Mouse (Mus musculus) adrenal gland, adult 8-10 months (tissue): ENCODE data around the gene Spink4. TPM values are rescaled to one million over a fixed set of nuclear protein-coding genes. Genes with fewer than 3 reads are reported as not detected.
A peak's percentile ranks its signal among the peaks of the same experiment; 100 is the strongest.
"Not testable (repeated sequence)": the region's sequence is repeated elsewhere in the genome, so short reads cannot be mapped to it uniquely, and the experiment has no call there.

Source experiments
- DNase-seq: peaks from one replicate; pipeline ENCODE4 v3.0.0; 2022
- total RNA-seq, 4 experiments: library from RNA; stranded (reverse); gene quantifications; 2 replicates each; pipeline ENCODE4 v1.2.4; 2022

Spink4 gene
- total RNA-seq, 4 experiments from 2014 or later = 117 to 151 TPM; not detected in 2

DNA sequence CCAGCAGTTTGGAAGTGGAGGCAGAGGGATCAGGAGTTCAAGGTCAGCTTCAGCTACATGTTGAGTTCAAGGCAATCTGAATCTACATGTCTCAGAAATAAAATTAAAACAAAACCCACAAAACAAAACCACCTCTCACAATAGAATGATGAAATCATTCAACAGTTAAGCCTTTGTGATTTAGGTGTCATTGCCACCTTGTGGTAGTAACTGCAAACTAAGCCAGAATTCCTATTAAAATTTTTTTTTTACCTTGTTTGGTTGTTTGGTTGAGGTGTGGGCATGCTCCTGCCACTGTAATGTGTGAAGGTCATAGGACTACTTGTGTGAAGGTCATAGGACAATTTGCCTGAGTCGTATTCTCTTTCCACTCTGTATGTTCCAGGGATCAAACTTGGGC is 13.6 kb upstream of the Spink4 start:
- DNase-seq = no peak

DNA sequence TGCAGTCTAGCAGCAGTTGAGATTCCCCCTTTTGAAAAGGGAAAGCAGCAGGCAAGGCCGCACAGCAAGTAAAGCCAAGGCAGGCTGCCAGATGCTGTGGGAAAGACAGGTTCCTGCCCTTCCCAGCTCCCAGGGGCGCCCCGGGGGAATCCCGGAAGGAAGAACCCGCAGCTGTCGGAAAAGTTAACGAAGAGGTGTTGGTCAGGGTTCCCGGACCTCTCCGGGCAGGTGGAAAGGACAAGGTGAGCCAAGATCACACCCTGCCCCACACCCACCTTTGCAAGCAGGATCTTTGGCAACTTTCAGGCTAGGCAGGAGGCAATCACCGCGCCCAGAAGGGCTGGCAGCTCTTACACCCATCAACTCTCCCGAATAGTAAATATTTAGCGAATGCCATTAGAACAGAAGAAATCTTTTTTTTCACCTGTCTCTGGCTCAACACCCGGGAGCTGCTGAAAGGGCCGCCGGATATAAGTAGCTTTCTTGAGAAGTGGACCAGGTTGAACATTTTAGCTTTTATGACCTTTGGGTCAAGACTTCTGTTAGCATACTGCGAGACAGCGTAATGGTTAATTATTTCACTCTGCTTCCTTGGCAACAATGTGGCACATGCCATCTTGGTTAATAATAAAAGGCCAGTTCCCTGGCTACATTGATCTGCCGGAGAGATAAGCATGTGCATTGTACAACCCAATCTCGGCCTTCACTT is 11.4 kb upstream of the Spink4 start:
- no peak for DNase-seq

DNA sequence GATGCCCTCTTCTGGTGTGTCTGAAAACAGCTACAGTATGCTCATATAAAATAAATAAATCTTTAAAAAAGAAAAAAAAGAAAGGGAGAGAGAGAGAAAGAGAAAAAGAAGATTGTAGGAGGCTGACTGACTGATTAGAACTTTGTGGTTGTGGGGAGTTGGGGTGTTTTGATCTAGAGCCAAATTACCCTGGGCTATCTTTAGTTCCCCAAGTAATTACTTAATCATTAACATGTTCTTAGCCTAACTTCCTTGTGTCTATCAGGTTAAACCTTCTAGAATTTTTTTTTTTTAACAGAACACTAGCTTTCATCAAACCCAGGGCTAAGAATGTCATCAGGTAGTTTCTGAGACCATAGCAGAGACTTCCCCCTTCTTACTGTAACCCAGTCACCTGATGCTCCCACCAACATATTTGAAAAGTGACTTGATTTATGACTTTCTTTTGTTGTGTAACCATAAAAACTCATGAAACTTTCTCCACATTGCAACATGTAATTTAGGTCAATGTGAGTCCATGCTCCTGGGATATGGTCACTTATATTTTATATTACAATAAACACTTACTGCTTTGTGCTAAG is 5.5 kb upstream of the Spink4 start:
- DNase-seq = no peak

DNA sequence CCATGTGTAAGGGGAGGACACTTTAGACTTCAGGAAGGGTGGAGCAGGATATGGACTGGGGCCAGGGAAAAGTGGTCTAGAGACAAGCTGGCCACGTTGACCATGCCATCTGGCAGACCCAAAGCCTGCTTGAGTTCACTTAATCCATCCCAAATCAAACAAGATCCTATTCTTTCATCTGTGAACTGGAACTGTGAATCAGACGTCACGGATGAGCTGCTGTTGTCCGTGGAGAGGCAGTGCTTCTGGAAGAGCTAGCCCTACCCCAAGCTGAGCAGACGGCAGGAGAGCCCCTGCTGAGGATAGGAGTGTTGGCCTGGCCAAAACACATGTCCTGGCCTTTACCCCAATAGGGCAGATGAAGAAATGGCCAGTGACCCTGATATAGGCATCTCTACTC is 3.9 kb upstream of the Spink4 start:
- no peak for DNase-seq

DNA sequence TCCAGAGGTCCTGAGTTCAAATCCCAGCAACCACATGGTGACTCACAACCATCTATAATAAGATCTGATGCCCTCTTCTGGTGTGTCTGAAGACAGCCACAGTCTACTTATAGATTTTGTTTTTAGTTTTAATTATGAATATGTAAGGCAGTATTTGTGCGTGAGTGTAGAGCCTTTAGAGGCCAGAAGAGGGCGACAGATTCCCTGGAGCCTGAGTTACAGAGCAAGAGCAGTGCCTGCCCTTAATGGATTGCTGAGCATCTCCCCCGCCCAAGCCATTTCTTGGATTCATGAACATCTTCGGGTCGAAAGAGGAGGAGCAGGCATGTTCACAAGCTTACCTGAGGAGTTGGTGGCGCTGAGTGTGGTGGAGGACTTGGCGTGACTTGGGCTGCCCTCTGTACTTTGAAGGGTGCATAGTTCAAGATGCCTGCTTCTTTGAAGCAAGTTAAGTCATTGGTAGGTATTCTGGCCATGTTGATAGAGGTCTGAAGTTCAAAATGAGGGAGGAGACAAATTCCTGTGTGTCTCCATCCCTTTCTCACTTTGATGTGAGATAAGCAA is 3.2 kb upstream of the Spink4 start:
- DNase-seq = no peak

DNA sequence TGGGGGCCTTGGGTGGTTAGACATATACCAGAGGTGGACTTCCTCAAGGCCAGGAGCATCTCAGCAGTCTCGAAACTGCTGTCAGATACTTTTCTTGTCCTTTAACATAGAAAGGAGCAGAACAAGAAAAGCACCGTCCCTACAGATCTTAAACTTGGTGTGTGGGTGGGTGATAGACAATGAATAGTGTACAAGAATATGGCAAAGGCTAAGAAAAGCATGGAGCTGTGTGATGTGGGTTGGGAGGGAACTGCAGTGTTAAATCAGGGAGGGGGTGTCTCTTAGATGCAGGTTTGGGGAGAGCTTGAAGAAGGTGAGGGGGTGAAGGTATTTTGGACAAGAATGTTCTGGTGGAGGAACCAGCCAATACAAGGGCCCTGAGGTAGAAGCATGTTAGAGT is 724 bp downstream of the Spink4 start:
- no peak for DNase-seq

DNA sequence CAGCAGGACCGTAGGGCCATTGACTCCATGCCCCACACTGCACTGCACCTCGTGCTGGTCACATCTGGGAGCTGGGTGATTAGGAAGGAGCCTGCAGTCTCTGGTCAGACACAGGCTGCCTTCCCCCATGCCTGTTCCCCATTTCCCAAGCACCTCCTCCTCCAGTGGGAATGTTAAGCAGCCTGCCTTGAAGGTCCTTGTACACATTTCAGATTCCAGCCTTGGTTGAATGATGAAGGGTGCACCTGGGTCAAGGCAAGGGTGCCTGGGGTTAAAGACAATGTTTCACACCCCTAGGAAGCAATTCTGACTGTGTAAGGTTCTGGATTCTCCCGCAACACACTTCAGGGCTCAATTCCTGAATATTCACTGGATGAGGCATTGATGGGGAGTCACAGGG is 1.4 kb downstream of the Spink4 start:
- peak; percentile 29 for DNase-seq

DNA sequence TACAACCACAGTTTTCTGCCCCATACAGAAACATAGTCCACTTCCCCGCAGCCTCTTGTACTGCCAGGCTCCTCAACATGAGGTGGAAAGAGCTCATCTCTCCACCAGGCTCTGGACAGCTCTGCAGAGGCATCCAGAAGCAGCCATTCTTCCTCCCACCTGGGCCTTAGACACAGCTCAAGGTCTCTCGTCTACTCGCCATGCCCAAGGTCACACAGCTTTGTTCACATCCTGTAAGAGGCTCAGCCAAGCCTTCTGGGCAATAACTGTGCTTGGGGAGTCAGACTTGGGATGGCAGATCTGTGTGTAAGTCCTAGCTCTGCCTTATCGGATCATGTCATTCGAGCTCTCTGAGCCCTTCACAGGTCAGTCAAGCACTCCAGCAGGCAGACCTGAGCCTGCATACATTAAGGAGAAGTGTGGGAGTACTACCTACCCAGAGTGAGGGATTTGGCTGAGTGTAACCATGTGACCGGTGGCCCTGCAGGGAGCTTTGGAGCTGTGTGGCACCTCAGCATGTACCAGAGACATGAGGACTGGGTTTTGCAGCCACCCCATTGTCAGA is 3.3 kb downstream of the Spink4 start:
- DNase-seq = peak; percentile 48

DNA sequence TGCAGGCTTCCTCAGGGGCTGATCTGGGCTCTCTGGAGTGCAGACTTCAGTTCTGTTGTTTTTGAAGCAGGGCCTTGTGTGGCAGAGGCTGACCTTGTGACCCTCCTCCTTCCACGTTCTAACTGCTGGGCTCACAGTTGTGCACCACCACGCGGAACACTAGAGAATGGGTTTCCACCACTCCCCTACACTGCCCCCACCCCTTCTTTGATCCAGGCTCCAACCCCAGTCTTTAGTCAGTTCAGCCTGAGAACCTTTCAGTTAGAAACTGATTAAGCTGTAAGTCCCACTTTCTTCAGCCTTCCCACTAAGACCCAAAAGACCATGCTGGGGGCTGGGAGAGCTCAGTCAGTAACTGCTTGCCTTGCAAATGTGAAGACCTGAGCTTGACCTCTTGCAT is 5.7 kb downstream of the Spink4 start:
- no peak for DNase-seq

DNA sequence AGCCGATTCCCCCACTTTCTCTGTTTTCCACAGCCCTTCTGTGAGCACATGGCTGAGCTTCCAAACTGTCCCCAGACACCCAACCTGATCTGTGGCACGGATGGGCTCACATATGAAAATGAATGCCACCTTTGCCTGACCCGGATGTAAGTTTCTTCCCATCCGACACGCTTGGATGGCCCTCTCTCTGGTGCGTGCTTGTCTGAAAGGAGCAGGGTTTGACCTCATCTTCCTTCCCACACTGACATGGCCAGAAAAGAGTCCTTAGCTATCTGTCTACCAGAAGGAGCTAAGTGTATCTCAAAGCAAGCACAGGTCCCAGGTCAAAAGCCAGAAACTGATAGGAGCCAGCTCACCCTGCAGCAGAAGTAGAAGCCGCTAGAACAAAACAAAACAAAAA is 9.2 kb downstream of the Spink4 start:
- DNase-seq = no peak

DNA sequence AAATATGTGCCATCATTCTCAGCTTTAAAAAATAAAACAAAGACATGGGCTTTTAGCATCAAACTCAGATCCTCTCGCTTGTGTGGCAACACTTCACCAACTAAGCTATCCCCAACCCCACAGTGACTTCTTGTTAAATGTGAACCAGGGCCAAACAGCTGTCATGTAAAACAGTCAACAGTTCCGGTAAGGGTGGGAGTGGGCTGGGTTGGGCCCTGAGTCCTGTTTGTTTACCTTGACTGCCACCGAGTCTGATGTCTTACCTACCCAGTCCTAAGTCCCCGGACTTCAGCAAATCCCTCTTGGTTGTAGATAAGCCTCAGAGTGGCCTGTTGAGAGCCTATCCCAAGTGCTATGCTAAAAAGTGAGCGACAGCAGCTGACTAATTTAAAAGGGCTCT is 13.8 kb downstream of the Spink4 start:
- DNase-seq = no peak

DNA sequence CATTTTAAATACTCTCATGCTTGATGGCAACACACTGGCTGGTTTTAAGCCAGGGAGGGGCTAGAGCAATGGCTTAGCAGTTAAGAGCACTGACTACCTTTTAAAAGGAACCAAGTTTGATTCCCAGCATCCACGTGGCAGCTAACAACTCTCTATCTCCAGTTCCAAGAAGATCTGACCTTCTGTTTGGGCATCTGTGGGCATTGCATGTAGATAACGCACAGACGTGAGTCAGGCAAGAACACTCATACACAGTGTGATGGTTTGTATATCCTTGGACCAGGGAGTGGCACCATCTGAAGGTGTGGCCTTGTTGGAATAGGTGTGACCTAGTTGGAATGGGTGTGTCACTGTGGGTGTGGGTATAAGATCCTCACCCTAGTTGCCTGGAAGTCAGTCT is 14.5 kb downstream of the Spink4 start:
- not testable (repeated sequence) for DNase-seq

DNA sequence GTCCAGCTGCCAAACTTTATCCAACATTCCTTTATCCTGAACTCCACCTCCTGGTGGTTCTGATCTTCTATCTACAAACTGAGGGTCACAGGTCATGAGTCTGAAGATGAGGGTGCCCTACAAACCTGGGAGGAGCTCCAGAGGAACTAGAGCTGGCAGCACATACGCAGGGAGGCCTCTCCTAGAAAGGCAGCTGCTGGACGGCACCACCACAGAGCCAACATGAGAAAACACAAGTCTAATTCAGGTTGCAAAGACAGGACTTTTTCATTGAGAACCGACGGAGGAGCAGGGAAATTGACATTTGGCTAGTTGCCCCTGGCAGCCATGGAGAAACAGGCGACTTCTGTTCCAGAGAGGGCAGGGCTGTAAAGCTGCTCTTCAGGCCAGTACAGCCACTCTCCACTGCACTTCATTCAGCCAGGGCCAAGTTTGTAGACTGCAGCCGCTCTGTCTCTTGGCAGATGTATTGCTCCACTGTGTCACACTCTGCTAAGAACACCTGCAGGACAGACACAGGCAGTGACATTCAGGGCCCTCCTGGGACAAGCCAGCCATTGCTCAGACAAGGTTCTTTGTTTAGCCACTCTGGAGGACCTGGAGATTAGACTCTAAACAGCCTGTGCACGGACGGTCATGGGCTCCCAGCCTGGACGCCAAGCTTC is 16.5 kb downstream of the Spink4 start:
- DNase-seq = no peak

DNA sequence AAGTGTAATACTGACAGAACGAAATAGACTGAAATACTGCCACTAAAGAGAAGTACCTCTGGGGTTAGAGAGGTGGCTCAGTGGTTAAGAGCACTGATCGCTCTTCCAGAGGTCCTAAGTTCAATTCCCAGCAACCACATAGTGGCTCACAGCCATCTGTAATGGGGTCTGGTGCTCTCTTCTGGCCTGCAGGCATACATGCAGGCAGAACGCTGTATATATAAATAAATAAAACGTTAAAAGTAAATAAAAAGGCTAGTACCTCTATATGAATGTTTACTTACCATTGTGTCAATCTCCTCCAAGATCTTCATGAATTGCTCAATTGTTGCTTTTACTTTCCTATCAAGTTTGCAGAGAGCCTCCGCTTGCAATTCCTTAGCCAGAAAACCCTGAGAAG is 18.9 kb downstream of the Spink4 start:
- DNase-seq = no peak

DNA sequence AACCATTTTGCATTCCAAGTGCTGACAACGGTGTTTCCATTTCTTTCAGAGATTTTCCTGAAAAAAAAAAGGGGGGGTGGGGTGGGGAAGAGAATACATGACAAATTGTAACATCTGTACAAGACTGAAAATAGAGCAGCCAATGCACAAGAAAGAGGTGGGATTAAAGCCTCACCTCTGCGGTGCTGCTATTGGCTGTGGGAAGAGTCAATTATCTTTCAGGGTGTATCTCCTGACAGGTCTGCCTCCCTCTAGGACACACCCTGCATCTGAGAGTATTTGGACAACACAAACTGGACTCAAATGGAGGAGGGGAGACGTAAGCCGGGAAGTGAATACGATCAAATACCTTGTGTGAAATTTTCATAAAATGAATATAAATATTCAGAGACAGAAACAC is 23.8 kb downstream of the Spink4 start:
- DNase-seq = no peak

DNA sequence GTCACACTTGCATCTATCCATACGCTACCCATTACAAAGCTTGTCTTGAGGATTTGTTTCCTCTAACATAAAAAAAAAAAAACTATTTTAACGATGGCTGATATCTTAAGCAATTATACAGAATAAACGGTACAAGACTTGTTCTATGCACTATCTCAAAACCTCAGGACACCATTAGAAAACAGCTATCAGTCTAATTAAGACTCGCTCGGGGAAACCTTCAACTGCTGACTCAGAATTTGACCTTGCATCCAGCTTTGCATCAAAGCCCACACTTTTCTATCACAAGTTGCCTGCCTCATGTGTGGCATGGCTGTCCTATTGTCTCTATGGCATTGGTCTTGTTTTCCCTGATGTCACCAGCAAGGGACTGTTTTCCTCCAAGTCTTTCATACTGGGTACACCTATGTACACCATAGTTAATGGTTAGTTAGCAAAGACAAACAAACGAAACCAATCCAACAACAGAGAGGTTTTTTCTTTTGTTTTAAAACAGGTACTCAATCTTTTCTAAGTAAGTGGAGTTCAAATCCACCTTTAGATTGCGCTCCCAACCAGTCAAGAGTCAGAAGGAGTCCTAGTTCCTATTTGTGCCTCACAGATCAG is 26.8 kb downstream of the Spink4 start:
- no peak for DNase-seq

DNA sequence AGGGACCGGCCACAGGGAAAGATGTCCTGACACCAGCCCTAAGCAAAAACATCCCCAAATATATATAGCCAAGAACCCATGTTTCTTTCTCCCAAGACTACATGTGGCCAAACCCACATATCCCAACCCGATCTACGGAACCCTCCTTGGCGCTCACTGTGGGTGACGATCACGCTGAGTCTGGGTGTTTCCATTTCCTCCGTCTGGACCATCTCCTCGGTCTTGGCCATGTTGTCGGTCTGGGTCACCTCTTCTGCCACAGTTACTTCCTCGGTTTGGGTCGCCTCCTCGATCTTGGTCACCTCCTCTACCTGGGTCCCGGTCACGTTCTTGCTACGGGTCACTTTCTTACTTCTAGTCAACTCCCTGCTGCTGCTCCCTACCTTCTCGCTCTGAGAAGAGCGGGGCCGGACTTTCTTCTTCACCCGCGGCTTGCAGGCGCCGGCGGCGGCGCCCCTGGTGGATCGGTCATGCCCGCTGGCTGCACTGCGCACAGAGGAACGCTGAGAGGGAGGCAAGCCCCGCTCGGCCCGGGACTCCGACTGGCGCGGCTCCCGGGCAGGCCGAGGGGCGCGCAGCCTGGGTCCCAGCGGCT is 27.8 kb downstream of the Spink4 start:
- DNase-seq = peak; percentile 41

DNA sequence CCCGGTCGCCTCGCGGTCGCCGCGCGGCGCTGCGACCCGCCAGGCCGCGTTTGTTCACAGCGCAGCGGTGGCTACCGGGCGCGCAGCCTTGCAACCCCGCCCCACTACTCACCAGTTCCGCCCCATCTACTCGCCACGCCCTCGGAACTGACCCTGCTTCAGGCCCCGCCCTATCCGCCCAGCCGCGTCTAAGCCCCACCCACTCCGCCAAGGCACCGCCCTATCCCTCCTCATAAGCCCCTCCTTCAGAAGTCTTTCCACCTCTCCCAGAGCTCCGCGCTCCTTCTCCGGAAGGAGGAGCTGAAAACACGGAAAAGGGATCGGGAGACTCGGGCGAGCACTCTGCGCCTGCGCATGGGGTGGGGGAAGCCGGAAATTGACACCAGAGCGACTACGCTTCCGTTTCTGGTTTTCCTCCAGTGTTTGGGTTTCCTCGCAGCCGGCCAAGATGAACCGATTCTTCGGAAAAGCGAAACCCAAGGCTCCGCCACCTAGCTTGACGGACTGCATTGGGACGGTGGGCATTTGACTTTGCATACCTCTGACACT is 28.4 kb downstream of the Spink4 start, which contains the start of the genes Bag1 and Chmp5:
Gene Bag1 (minus strand): TSS at position 135 of the 549 bp plus-strand sequence.
Gene Chmp5 (plus strand): TSS at position 248 of the 549 bp plus-strand sequence.
- peak; percentile 99 for DNase-seq

DNA sequence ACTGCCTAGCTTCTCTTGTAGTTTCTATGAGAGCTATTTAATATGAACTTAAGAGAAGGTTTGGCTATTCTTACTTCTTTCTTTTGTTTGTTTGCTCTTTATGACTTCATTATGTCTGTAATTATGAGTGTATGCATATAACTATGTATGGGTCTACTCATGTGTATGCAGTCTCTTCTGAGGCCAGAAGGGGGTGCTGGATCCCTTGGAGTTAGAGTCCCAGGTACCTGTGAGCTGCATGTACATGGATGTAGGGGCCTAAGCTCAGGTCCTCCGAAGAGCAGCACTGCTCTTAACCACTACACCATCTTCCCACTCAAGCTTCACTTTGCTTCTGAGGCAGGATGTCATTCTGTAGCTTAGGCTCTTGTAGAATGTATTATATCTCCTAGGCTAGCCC is 33.7 kb downstream of the Spink4 start:
- no peak for DNase-seq

DNA sequence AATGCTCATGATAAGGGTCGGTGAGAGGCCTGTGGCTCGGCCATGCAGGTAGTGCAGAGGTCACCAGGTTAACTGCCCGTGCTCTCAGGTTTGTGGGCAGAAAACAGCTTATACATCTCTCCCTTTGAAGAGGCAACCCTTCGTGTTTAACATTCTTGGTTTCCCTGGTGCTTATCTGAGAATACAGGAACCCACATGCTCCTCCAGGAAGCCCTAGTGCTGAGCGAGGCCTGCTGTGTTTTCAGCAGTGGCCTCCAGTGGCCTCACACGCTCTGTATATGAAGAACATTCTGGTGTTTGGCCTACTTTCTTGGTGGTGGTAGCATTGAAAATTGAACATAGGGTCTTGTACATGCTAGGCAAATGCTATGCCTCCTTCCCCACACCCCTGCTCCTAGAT is 36.1 kb downstream of the Spink4 start:
- no peak for DNase-seq

DNA sequence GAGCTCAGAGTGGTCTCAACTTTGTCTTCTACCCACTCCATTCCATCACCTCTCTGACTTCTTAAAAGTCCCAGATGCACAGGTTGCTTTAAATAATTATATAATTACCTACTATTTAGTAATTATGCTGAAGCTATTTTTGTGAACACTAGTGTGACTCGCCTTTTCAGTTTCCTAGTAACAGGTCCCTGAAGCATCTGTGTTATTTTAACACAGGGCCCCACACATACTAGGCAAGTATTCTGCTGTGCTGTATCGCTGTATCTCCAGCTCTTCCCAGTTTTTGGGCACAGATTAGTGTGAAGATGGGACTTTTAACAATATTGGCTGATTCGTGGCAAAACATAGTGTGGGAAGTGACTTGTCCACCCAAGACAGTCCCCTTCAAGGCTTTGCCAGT is 43.7 kb downstream of the Spink4 start:
- no peak for DNase-seq

DNA sequence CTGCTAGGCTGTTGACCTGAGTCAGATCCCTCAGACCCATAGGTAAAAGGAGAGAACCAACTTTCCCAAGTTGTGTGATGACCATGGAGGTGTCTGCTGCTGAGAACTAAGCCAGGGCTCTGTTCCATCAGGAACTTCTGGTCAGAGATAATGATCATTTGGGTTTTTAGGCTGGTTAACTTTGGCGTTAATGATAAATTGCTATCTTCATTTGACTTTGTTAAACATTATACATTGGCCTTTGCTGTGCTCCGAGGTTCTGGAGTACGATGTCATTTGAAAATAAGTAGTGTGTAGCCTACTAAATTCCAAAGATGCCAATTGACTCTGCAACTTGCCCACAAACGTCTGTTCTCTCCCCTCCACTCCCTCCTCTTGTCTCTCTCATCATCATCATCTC is 49.3 kb downstream of the Spink4 start:
- no peak for DNase-seq
